Mouse (Mus musculus) heart, embryonic 14.5 days (tissue): ENCODE measurements at regions not wholly inside any gene's neighbourhood (a gene's known extent, or its start where the extent isn't known, plus 50 kb on each side); places are given as distances from the start of the nearest gene placed in this dataset.
"Not testable (repeated sequence)": the region's sequence is repeated elsewhere in the genome, so short reads cannot be mapped to it uniquely, and the experiment has no call there.

Source experiments
- ATAC-seq: fragments of 200-750 bp; cut with Nextera tagmentation; 2 replicates; pipeline ENCODE4 v1.8.0; 2017; ENCODE audit warnings: low read depth, moderate TSS enrichment; ENCODE audit not compliant: insufficient number of reproducible peaks, insufficient read depth, low FRiP score
- H3K27ac ChIP-seq, 2 experiments: fragments of 200-500 bp in 1 of 2; fragments of 300-500 bp in 1 of 2; sonication (generic) in 1 of 2; replicated peaks in 1 of 2; 2 replicates each; pipeline ENCODE4 v1.5.1; 2012 to 2014; ENCODE audit warnings: low read depth in 2 of 2, low read length in 2 of 2, control low read depth in 1 of 2, mild to moderate bottlenecking in 1 of 2, mixed read lengths in 1 of 2; ENCODE audit not compliant: control insufficient read depth in 1 of 2, insufficient read depth in 1 of 2
- H3K27me3 ChIP-seq: fragments of 300-500 bp; sonication (generic); 2 replicates; pipeline ENCODE4 v1.6.1; 2014; ENCODE audit warnings: mild to moderate bottlenecking, low read length, control low read depth; ENCODE audit not compliant: control insufficient read depth, insufficient read depth
- H3K36me3 ChIP-seq: fragments of 300-500 bp; sonication (generic); 2 replicates; pipeline ENCODE4 v1.6.1; 2014; ENCODE audit warnings: mild to moderate bottlenecking, control low read depth, low read length, mixed read lengths; ENCODE audit not compliant: control insufficient read depth, insufficient read depth
- H3K4me1 ChIP-seq, 2 experiments: fragments of 200-500 bp in 1 of 2; fragments of 300-500 bp in 1 of 2; sonication (generic) in 1 of 2; 2 replicates each; pipeline ENCODE4 v1.6.1; 2012 to 2014; ENCODE audit warnings: low read length in 2 of 2, control low read depth in 1 of 2, mixed read lengths in 1 of 2; ENCODE audit not compliant: control insufficient read depth in 2 of 2, insufficient read depth in 2 of 2
- H3K4me2 ChIP-seq: fragments of 300-500 bp; sonication (generic); 2 replicates; pipeline ENCODE4 v1.6.1; 2014; ENCODE audit warnings: mild to moderate bottlenecking, low read length
- H3K4me3 ChIP-seq, 2 experiments: fragments of 200-500 bp in 1 of 2; fragments of 300-500 bp in 1 of 2; sonication (generic) in 1 of 2; 2 replicates each; pipeline ENCODE4 v1.5.1; 2012 to 2014; ENCODE audit warnings: low read length in 2 of 2, mild to moderate bottlenecking in 2 of 2, control low read depth in 1 of 2, low read depth in 1 of 2, moderate library complexity in 1 of 2; ENCODE audit not compliant: control insufficient read depth in 1 of 2, insufficient read depth in 1 of 2
- H3K9ac ChIP-seq: fragments of 300-500 bp; sonication (generic); 2 replicates; pipeline ENCODE4 v1.6.1; 2014; ENCODE audit warnings: mild to moderate bottlenecking, low read length
- H3K9me3 ChIP-seq: fragments of 300-500 bp; sonication (generic); 2 replicates; pipeline ENCODE4 v1.6.1; 2016; ENCODE audit warnings: low read length, control low read depth; ENCODE audit not compliant: control insufficient read depth
- WGBS: fragments of 180-500 bp; shearing (Covaris S2); extraction: QIAGEN DNeasy Blood & Tissue Kit; methylation state at CpG from one replicate; pipeline ENCODE4 v1.1.7; 2014; 5-methylcytosine and 5-hydroxymethylcytosine counted together

DNA sequence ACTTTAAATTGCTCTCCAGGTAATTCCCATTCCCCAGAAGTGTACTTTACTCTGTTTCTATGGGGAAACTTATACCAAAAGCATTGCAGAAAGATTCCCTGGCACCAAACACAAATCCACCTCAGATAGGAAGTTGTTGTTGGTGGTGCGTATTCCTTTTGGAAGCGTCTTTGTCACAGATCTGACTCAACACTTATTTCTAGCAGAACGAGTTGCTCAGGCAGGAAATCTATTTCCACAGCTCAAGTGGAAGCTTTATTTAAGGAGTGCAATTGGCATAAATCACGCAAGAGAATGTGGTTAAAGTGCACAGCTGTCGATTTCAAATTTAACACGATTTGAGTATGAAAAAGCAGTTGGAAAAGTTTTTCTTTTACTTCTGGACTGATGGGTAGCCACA lies 436.9 kb upstream of the Ghitm start:
- no peaks in the 10 kb centered on the region for H3K9me3 ChIP-seq
- no peak overlapping the region for H3K27ac ChIP-seq
- H3K4me3 ChIP-seq, result no peak overlapping the region
- ATAC-seq, result no peak
- H3K27me3 ChIP-seq, result no peaks in the 10 kb centered on the region
- H3K4me2 ChIP-seq, result no peak overlapping the region
- no peaks in the 10 kb centered on the region for H3K4me1 ChIP-seq
- H3K36me3 ChIP-seq, result no peaks in the 10 kb centered on the region
- no peak overlapping the region for H3K9ac ChIP-seq
- 73% methylated on average over 6 of the region's 6 CpGs for WGBS

DNA sequence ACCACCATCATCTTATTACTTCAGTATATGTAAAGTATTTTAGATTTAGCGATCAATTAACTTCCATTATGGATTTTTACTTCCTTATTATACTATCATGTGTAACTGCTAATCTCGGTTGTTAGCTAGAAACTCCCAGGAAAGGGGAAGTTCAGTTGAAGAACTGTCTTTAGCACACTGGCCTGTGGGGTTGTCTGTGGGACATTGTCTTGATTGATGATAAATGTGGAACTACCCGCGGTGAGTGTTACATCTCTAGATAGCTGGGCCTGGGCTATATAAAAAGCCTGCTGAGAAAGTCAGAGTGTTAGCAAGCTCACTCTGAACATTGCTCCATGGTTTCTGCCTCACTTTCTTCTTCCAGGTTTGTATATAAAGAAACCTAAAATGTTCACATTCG lies 423.2 kb upstream of the Ghitm start:
- Histone ChIP-seq H3K9me3 (no peaks in the 10 kb centered on the region), H3K9ac (no peak overlapping the region), H3K4me1 (no peaks in the 10 kb centered on the region), H3K27ac (no peak overlapping the region), H3K4me2 (no peak overlapping the region), H3K36me3 (no peaks in the 10 kb centered on the region), H3K4me3 (no peak overlapping the region), H3K27me3 (no peaks in the 10 kb centered on the region)
- 65% methylated on average over 5 of the region's 5 CpGs for WGBS
- no peak for ATAC-seq

GRCm38 (mm10) chr14:37523616-37524015 lies 388.5 kb upstream of the Ghitm start:
- no peaks in the 10 kb centered on the region for H3K9me3 ChIP-seq
- ATAC-seq, result no peak
- H3K9ac ChIP-seq, result no peak overlapping the region
- no peaks in the 10 kb centered on the region for H3K4me1 ChIP-seq
- H3K4me3 ChIP-seq, result no peak overlapping the region
- H3K27ac ChIP-seq, result no peak overlapping the region
- no peak overlapping the region for H3K4me2 ChIP-seq
- H3K36me3 ChIP-seq, result no peaks in the 10 kb centered on the region
- no peaks in the 10 kb centered on the region for H3K27me3 ChIP-seq

- H3K9me3 ChIP-seq, H3K36me3 ChIP-seq, H3K27me3 ChIP-seq, H3K9ac ChIP-seq, H3K4me2 ChIP-seq, ATAC-seq, H3K4me1 ChIP-seq, H3K4me3 ChIP-seq, H3K27ac ChIP-seq: not testable (repeated sequence)
- 82% methylated on average over 3 of the region's 3 CpGs for WGBS
These were observed 385.6 kb upstream of the Ghitm start for GRCm38 (mm10) chr14:37520631-37521030.

DNA sequence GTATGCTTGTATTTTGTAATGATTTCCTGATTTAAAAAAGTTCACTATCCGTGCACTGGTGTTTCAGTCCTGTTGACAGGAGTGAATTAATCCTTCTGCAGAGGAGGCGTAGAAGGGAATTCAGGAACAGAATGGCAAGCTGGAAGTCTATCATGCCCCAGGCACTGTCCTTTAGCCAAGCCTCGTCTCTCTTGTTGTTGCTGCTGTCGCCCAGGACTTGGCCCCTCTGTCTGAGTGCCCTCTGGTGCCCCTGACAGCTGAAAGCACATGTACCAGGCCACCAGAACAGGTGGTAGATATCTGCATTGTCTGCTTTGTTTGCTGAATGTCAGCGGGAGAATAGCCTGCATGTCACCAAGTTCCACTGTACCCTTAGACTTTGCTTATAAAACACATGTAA lies 370.2 kb upstream of the Ghitm start:
- Histone ChIP-seq H3K4me2 (no peak overlapping the region), H3K27me3 (no peaks in the 10 kb centered on the region), H3K4me3 (no peak overlapping the region), H3K36me3 (no peaks in the 10 kb centered on the region), H3K9ac (no peak overlapping the region), H3K27ac (no peak overlapping the region), H3K9me3 (no peaks in the 10 kb centered on the region), H3K4me1 (no peaks in the 10 kb centered on the region)
- no peak for ATAC-seq
- WGBS, result 64% methylated on average over 5 of the region's 5 CpGs

- no peak for ATAC-seq
- Histone ChIP-seq H3K36me3 (no peaks in the 10 kb centered on the region), H3K9me3 (no peaks in the 10 kb centered on the region), H3K9ac (no peak overlapping the region), H3K4me1 (no peaks in the 10 kb centered on the region), H3K4me3 (no peak overlapping the region), H3K4me2 (no peak overlapping the region), H3K27ac (no peak overlapping the region), H3K27me3 (no peaks in the 10 kb centered on the region)
- WGBS, result 71% methylated on average over 4 of the region's 4 CpGs
These were observed 355.6 kb upstream of the Ghitm start for GRCm38 (mm10) chr14:37490711-37491110.

- Histone ChIP-seq H3K27me3 (no peaks in the 10 kb centered on the region), H3K36me3 (no peaks in the 10 kb centered on the region), H3K4me2 (no peak overlapping the region), H3K4me3 (no peak overlapping the region), H3K9ac (no peak overlapping the region), H3K4me1 (no peaks in the 10 kb centered on the region), H3K27ac (no peak overlapping the region), H3K9me3 (no peaks in the 10 kb centered on the region)
- ATAC-seq, result no peak
- WGBS, result 85% methylated on average over 8 of the region's 8 CpGs
These were observed 350.2 kb upstream of the Ghitm start for GRCm38 (mm10) chr14:37485292-37485691.

DNA sequence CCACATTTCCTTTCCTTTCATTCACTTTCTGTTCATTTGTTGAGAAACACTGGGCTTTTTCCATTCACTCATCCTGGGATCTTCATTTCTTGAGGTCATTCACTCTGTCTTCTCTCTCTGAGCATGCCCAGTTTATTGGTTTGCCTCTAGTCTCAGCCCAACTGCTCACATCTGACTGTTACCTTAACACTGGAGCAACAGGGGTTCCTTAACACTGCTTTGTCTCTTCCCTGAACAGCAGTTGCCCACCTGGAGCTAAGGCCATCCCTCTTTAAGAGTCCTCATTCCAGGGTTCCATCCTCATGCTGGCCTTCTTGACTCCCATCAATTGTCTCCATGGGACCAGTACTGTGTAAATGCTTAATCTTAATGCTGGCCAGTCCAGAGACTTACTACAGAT lies 342.5 kb upstream of the Ghitm start:
- H3K27me3 ChIP-seq, result no peaks in the 10 kb centered on the region
- no peak overlapping the region for H3K27ac ChIP-seq
- no peak overlapping the region for H3K9ac ChIP-seq

More for the DNA sequence above, 342.5 kb upstream of the Ghitm start:
- Histone ChIP-seq H3K36me3 (no peaks in the 10 kb centered on the region), H3K9me3 (no peaks in the 10 kb centered on the region), H3K4me1 (no peaks in the 10 kb centered on the region), H3K4me2 (no peak overlapping the region), H3K4me3 (no peak overlapping the region)
- ATAC-seq, result no peak
